Mouse (Mus musculus) forebrain, postnatal 0 days (tissue): ENCODE results near the gene Lamc2. TPM values are rescaled to one million over a fixed set of nuclear protein-coding genes. Genes with fewer than 3 reads are reported as not detected.
A peak's percentile ranks its signal among the peaks of the same experiment; 100 is the strongest.

Experiments
- ATAC-seq: fragments of 200-750 bp; cut with Nextera tagmentation; 2 replicates; pipeline ENCODE4 v1.8.0; 2017; ENCODE audit warnings: mild to moderate bottlenecking, moderate library complexity
- DNase-seq: peaks from one replicate; pipeline ENCODE4 v3.0.0-alpha.2; 2015
- H3K27ac ChIP-seq: fragments of 300-500 bp; sonication (generic); 2 replicates; pipeline ENCODE4 v1.5.1; 2014; ENCODE audit warnings: low read depth, mild to moderate bottlenecking, antibody characterized with exemption, low read length, moderate library complexity, mixed read lengths
- H3K27me3 ChIP-seq: fragments of 300-500 bp; sonication (generic); 2 replicates; pipeline ENCODE4 v1.6.1; 2014; ENCODE audit warnings: mild to moderate bottlenecking, low read length, mixed read lengths; ENCODE audit not compliant: insufficient read depth
- H3K36me3 ChIP-seq: fragments of 300-500 bp; sonication (generic); 2 replicates; pipeline ENCODE4 v1.6.1; 2014; ENCODE audit warnings: mild to moderate bottlenecking, moderate library complexity; ENCODE audit not compliant: insufficient read depth
- H3K4me1 ChIP-seq: fragments of 300-500 bp; sonication (generic); 2 replicates; pipeline ENCODE4 v1.6.1; 2014; ENCODE audit warnings: antibody characterized with exemption; ENCODE audit not compliant: insufficient read depth
- H3K4me2 ChIP-seq: fragments of 300-500 bp; sonication (generic); 2 replicates; pipeline ENCODE4 v1.6.1; 2014; ENCODE audit warnings: low read depth, mild to moderate bottlenecking, moderate library complexity
- H3K4me3 ChIP-seq: fragments of 300-500 bp; sonication (generic); 2 replicates; pipeline ENCODE4 v1.5.1; 2014; ENCODE audit warnings: low read depth, low read length, mixed read lengths
- H3K9ac ChIP-seq: fragments of 300-500 bp; sonication (generic); 2 replicates; pipeline ENCODE4 v1.6.1; 2014; ENCODE audit warnings: mild to moderate bottlenecking
- H3K9me3 ChIP-seq: fragments of 300-500 bp; sonication (generic); 2 replicates; pipeline ENCODE4 v1.6.1; 2016; ENCODE audit warnings: low read length
- CTCF ChIP-seq: sonication (generic); IDR thresholded peaks from 2 replicates; pipeline ENCODE4 v1.5.1; 2016; ENCODE audit warnings: antibody characterized with exemption, control low read depth, low read depth
- WGBS: fragments of 180-500 bp; shearing (Covaris S2); extraction: QIAGEN DNeasy Blood & Tissue Kit; methylation state at CpG from one replicate; pipeline ENCODE4 v1.1.7; 2014; 5-methylcytosine and 5-hydroxymethylcytosine counted together
- polyA plus RNA-seq: library from polyadenylated mRNA; unstranded; fragments of >200 nt; fragmentation: Nextera tagmentation; extraction: Ambion mirVana; gene quantifications from 2 replicates; pipeline ENCODE4 v1.2.1, GENCODE M21; 2015
- total RNA-seq: library from RNA; depleted of rRNA; stranded (reverse); fragments of >200 nt; gene quantifications from 2 replicates; pipeline ENCODE4 v1.2.3, GENCODE M21; 2014; rRNA removed

Gene Lamc2
- total and polyA plus RNA-seq, 2 experiments from 2014 or later, result 4.4 to 5.8 TPM

DNA sequence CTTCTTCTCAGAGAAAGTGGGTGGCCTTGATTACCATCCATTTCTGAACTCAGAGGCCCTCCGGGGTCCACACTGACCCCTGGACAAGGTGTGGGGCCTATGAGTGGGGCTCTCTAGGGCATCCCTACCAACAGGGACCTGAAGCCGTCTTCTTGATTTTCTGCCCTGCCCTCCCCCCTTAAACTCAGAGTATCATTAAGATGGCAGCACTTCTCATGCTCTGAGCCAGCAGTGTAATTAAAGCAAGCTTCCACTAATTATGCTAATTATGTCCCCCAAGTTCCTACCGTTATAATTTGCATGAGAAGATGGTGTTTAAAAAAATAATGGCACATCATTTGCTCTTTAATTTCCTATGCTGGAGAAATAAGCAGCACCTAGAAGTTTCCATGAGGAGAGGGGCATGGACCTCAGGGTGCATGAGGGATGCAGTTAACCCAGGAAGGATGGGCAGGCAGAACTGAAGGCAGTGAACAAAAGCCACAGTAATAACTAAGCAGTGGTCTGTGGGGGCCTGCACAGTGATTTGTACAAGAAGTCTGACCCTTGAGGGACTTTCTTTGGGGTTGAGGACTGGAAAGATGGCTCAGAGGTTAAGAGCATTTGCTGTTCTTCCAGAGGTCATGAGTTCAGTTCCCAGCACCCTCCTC is 111.0 kb downstream of the Lamc2 start:
- 38% methylated on average over 3 of the region's 3 CpGs for WGBS
- H3K4me1 ChIP-seq, result 0 out of 2 replicates have a peak, but pooled peaks cover 3% of the 10 kb centered on the region
- peaks cover 7% of the 10 kb centered on the region; the same call in 1 of the 2 replicates for H3K36me3 ChIP-seq
- H3K9ac ChIP-seq, result no peak overlapping the region
- ATAC-seq (peak; percentile 68; the same call in 1 of the 2 replicates), DNase-seq (no peak)
- H3K27me3 ChIP-seq, result no peaks in the 10 kb centered on the region
- no peak overlapping the region for H3K27ac ChIP-seq
- H3K4me3 ChIP-seq, result no peak overlapping the region
- H3K9me3 ChIP-seq, result no peaks in the 10 kb centered on the region
- no peak for TF ChIP-seq CTCF
- no peak overlapping the region for H3K4me2 ChIP-seq

DNA sequence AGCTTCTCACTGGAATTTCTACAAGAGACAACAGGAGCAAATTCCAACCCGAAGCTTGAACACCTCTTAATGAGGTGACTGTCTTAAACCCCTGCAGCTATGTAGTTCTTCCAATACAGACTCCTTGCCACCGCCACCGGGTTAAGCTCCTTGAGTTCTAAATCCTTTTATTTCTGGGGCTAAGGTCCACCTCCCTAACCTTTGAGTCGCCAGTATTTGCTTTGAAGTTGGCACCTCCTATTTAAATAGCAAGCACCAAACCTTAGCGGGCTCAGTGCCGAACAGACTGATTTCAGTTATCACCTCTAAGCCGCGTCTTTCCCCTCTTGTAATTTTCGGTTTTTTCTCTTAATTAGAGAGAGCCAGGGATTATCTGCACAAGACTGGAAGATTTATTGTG is 112.8 kb downstream of the Lamc2 start:
- no peak overlapping the region for H3K4me2 ChIP-seq
- WGBS, result 14% methylated on average over 9 of the region's 9 CpGs
- TF ChIP-seq CTCF, result no peak
- H3K4me1 ChIP-seq, result 0 out of 2 replicates have a peak, but pooled peaks cover 3% of the 10 kb centered on the region
- ATAC-seq (no peak), DNase-seq (no peak)
- H3K4me3 ChIP-seq, result no peak overlapping the region
- H3K36me3 ChIP-seq, result peaks cover 7% of the 10 kb centered on the region; the same call in 1 of the 2 replicates
- no peaks in the 10 kb centered on the region for H3K9me3 ChIP-seq
- H3K27ac ChIP-seq, result 0 out of 2 replicates have a peak overlapping the region, but pooled peaks have one; percentile 21
- H3K9ac ChIP-seq, result no peak overlapping the region
- no peaks in the 10 kb centered on the region for H3K27me3 ChIP-seq

Other genes with a start within 250 kb of the Lamc2 start
- gene Nmnat2, start 231.5 kb downstream of the Lamc2 start, total RNA-seq, result 129 and 142 TPM in 2 replicates
- gene Nmnat2, start 231.5 kb downstream of the Lamc2 start, polyA plus RNA-seq, result 62.0 and 81.8 TPM in 2 replicates
- 25.2 and 42.4 TPM in 2 replicates for gene Lamc1, start 146.3 kb upstream of the Lamc2 start, total RNA-seq
- 9.7 and 9.8 TPM in 2 replicates for gene Lamc1, start 146.3 kb upstream of the Lamc2 start, polyA plus RNA-seq
- gene Shcbp1l, start 238.7 kb upstream of the Lamc2 start, total RNA-seq, result 3.1 and 3.3 TPM in 2 replicates
- gene Shcbp1l, start 238.7 kb upstream of the Lamc2 start, polyA plus RNA-seq, result 0.67 and 1.4 TPM in 2 replicates